Mouse (Mus musculus) spleen, adult 2 months (tissue): Measurements from ENCODE around the gene Ly6g5c.
"Not testable (repeated sequence)": the region's sequence is repeated elsewhere in the genome, so short reads cannot be mapped to it uniquely, and the experiment has no call there.

Experiments used
- CTCF ChIP-seq: fragments of 200-500 bp; IDR thresholded peaks from 2 replicates; pipeline ENCODE4 v1.5.1; 2011; ENCODE audit warnings: mild to moderate bottlenecking, inconsistent platforms; ENCODE audit not compliant: insufficient read depth, insufficient read length, insufficient replicate concordance; ENCODE audit errors: extremely low read depth
- POLR2A ChIP-seq: fragments of 200-500 bp; IDR thresholded peaks from 2 replicates; pipeline ENCODE4 v1.6.1; 2011; ENCODE audit warnings: low read depth, low read length, inconsistent platforms

DNA sequence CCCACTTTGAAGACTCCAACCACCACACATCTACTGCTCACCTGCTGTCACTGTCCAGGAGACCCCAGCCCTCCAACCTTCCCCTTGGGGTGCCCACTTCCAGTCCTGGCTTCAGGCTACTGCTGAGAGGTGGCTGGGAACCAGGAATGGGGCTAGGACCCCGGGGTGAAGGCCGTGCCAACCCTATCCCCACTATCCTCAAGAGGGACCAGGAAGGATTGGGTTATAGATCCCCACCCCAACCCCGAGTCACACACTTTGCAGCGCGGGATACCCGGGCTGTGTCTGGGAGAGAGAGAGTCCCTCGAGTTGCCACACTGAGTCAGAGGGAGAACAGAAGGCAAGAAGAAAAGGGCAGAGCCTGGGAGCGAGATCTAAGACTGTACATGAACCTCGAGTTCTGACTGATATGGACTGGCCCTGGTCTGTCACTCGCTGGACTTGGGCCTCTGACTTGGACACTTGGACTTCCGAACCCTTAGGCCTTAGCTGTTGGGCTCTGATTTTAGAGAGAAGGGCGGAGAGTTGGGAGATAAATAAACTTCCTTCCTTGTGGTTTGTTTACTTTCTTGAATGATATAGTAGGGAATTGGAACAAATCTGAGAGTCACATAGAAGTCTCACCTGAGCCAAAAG lies 16.3 kb downstream of the Ly6g5c start:
- TF ChIP-seq POLR2A, CTCF: not testable (repeated sequence)
